Mouse (Mus musculus) limb, embryonic 13.5 days (tissue): ENCODE results near the gene Arhgef7. TPM values are rescaled to one million over a fixed set of nuclear protein-coding genes. Genes with fewer than 3 reads are reported as not detected.
A peak's percentile ranks its signal among the peaks of the same experiment; 100 is the strongest.

Experiments
- ATAC-seq: fragments of 200-750 bp; cut with Nextera tagmentation; 2 replicates; pipeline ENCODE4 v1.8.0; 2017; ENCODE audit warnings: low read depth, moderate number of reproducible peaks, moderate TSS enrichment; ENCODE audit not compliant: low FRiP score
- H3K27ac ChIP-seq: fragments of 300-500 bp; sonication (generic); 2 replicates; pipeline ENCODE4 v1.5.1; 2015; ENCODE audit warnings: inconsistent platforms, mild to moderate bottlenecking, moderate library complexity
- H3K27me3 ChIP-seq: fragments of 300-500 bp; sonication (generic); 2 replicates; pipeline ENCODE4 v1.6.1; 2015; ENCODE audit warnings: mild to moderate bottlenecking, inconsistent platforms
- H3K36me3 ChIP-seq: fragments of 300-500 bp; sonication (generic); 2 replicates; pipeline ENCODE4 v1.6.1; 2015; ENCODE audit warnings: inconsistent platforms, mild to moderate bottlenecking, moderate library complexity
- H3K4me1 ChIP-seq: fragments of 300-500 bp; sonication (generic); 2 replicates; pipeline ENCODE4 v1.6.1; 2015; ENCODE audit warnings: inconsistent platforms
- H3K4me2 ChIP-seq: fragments of 300-500 bp; sonication (generic); replicated peaks from 2 replicates; pipeline ENCODE4 v1.6.1; 2015; ENCODE audit warnings: inconsistent platforms, mild to moderate bottlenecking, moderate library complexity
- H3K4me3 ChIP-seq: fragments of 300-500 bp; sonication (generic); 2 replicates; pipeline ENCODE4 v1.5.1; 2015; ENCODE audit warnings: moderate library complexity, mild to moderate bottlenecking, inconsistent platforms
- H3K9ac ChIP-seq: fragments of 300-500 bp; sonication (generic); 2 replicates; pipeline ENCODE4 v1.6.1; 2015; ENCODE audit warnings: mild to moderate bottlenecking, inconsistent platforms
- H3K9me3 ChIP-seq: fragments of 300-500 bp; sonication (generic); 2 replicates; pipeline ENCODE4 v1.6.1; 2016; ENCODE audit warnings: inconsistent platforms
- WGBS: fragments of 180-500 bp; shearing (Covaris S2); methylation state at CpG from one replicate; pipeline ENCODE4 v1.1.7; 2015; 5-methylcytosine and 5-hydroxymethylcytosine counted together
- polyA plus RNA-seq: library from polyadenylated mRNA; unstranded; fragments of >200 nt; fragmentation: Nextera tagmentation; extraction: Ambion mirVana; gene quantifications from 2 replicates; pipeline ENCODE4 v1.2.1, GENCODE M21; 2015

Gene Arhgef7
- polyA plus RNA-seq, 1 experiment from 2014 or later, result 52.3 TPM

DNA sequence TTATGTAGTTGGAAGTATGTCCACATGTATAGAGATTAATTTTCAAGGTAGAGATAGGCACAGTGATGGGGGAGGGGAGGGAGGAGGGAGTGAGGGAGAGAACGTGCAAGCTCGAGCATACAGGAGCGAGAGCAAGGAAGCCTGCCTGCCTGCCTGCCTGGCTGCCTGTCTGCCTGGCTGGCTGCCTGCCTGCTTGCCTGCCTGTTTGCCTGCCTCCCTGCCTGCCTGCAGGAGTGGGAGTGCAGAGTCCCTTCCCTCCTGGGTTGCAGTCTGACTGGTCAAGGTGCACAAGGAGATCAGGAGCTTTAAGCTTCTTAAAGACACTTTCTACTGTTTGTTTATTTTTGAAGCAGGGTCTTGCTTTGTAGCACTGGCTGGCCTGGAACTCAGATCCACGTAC is 57.6 kb downstream of the Arhgef7 start:
- Histone ChIP-seq H3K27ac (no peak overlapping the region), H3K9me3 (no peaks in the 10 kb centered on the region), H3K4me3 (no peak overlapping the region), H3K4me1 (peaks cover 17% of the 10 kb centered on the region), H3K36me3 (peaks cover 59% of the 10 kb centered on the region), H3K27me3 (no peaks in the 10 kb centered on the region), H3K4me2 (no peak overlapping the region), H3K9ac (no peak overlapping the region)
- WGBS, result 71% methylated on average over 4 of the region's 4 CpGs
- ATAC-seq, result no peak

DNA sequence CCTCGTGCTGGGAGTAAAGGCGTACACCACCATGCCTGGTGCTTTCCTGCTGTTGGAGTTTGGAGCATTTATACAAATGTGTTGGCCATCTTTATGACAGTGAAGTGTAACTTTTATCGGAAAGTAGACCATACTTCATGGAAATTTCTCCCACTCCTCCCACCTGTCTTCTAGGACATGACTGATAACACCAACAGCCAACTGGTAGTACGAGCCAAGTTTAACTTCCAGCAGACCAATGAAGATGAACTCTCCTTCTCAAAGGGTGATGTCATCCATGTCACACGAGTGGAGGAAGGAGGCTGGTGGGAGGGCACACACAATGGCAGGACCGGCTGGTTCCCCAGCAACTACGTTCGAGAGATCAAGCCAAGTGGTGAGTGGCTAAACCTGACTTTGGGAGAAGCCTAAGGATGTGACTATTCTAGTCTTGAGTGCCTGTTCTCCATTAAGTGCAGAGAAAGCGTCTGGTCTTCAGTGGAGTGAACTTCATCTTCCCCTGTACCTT is 58.1 kb downstream of the Arhgef7 start:
- H3K9me3 ChIP-seq, result no peaks in the 10 kb centered on the region
- no peak overlapping the region for H3K4me2 ChIP-seq
- H3K27me3 ChIP-seq, result no peaks in the 10 kb centered on the region
- H3K36me3 ChIP-seq, result peaks cover 61% of the 10 kb centered on the region
- ATAC-seq, result no peak
- H3K9ac ChIP-seq, result no peak overlapping the region
- no peak overlapping the region for H3K27ac ChIP-seq
- 87% methylated on average over 9 of the region's 9 CpGs for WGBS
- H3K4me3 ChIP-seq, result no peak overlapping the region
- peaks cover 12% of the 10 kb centered on the region for H3K4me1 ChIP-seq

GRCm38 (mm10) chr8:11788252-11788651 is 60.7 kb downstream of the Arhgef7 start:
- Histone ChIP-seq H3K9ac (no peak overlapping the region), H3K27ac (no peak overlapping the region), H3K9me3 (no peaks in the 10 kb centered on the region), H3K4me2 (no peak overlapping the region), H3K4me3 (no peak overlapping the region), H3K4me1 (peaks cover 11% of the 10 kb centered on the region), H3K36me3 (peaks cover 64% of the 10 kb centered on the region), H3K27me3 (no peaks in the 10 kb centered on the region)
- ATAC-seq, result no peak
- WGBS, result 66% methylated on average over 7 of the region's 8 CpGs

- H3K9me3 ChIP-seq, result no peaks in the 10 kb centered on the region
- peaks cover 57% of the 10 kb centered on the region for H3K36me3 ChIP-seq
- no peaks in the 10 kb centered on the region for H3K27me3 ChIP-seq
- H3K4me2 ChIP-seq, result no peak overlapping the region
- WGBS, result 29% methylated on average over 5 of the region's 5 CpGs
- no peak overlapping the region for H3K4me3 ChIP-seq
- H3K9ac ChIP-seq, result no peak overlapping the region
- H3K27ac ChIP-seq, result no peak overlapping the region
- ATAC-seq, result peak; percentile 24; the same call in 1 of the 2 replicates
- H3K4me1 ChIP-seq, result peaks cover 11% of the 10 kb centered on the region
Measured at GRCm38 (mm10) chr8:11789168-11789567, 61.6 kb downstream of the Arhgef7 start.

DNA sequence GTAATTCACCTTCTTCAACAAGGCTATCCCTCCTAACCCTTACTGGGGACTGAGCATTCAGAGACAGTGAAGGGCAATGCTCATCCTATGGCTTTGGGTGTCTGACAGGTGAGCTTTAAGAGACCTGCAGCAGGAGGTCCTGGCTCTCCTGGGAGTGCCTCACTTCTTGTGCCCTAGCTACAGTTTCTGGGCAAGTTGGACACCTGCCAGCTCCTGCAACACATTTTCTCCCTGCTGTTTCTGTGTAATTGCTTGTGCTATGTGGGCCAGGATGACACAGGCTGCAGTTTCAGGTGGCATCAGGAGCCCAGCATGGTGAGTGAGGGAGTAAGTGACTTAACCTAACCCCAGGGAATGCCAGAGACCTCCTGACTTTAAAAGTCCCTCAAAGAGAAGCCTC is 67.4 kb downstream of the Arhgef7 start:
- Histone ChIP-seq H3K36me3 (peaks cover 71% of the 10 kb centered on the region), H3K9ac (no peak overlapping the region), H3K4me1 (no peaks in the 10 kb centered on the region), H3K4me2 (no peak overlapping the region), H3K9me3 (no peaks in the 10 kb centered on the region), H3K4me3 (no peak overlapping the region), H3K27me3 (no peaks in the 10 kb centered on the region), H3K27ac (no peak overlapping the region)
- no peak for ATAC-seq

GRCm38 (mm10) chr8:11797128-11797527 is 69.6 kb downstream of the Arhgef7 start:
- H3K4me1 ChIP-seq, result peaks cover 8% of the 10 kb centered on the region; the same call in 1 of the 2 replicates
- no peak overlapping the region for H3K4me2 ChIP-seq
- H3K9me3 ChIP-seq, result no peaks in the 10 kb centered on the region
- H3K27ac ChIP-seq, result no peak overlapping the region
- peaks cover 68% of the 10 kb centered on the region for H3K36me3 ChIP-seq
- H3K9ac ChIP-seq, result no peak overlapping the region
- no peak overlapping the region for H3K4me3 ChIP-seq
- ATAC-seq, result no peak
- no peaks in the 10 kb centered on the region for H3K27me3 ChIP-seq
- WGBS, result 82% methylated on average over 8 of the region's 8 CpGs

DNA sequence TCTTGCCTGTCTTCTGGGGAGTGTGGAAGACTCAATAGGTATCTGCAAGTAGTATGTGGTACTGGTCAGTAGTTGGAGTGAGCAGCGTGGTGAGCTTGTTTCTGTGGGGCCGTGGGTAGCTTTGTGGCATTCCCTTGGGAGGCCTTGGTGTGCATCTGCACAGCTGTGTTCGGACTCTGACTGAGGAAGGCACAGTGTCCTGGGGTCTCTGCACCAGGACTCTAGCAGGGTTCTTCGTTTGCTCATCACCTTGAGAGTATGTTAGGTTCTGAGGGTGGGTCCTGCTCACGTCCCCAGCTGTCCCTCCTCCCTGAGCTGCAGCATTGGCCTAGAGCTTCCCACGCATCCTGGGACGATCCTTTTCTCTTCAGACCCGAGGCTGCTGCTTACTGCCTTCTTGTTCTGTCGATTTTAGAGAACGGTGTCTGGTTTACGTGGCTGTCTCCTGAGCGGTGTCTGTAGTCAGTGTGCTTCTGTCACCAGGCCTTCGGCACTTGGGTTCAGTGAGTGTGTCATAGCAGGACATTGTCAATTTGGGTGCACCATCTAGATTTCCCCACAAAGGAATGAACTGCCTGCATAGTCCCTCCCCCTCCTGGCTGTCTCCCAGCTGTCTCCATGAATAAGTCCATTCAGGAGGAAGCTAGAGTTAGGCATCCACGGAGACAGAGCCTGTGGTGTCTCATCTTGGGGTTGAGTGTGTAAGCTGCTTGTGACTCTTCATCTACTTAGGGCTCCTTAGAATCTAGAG is 70.4 kb downstream of the Arhgef7 start:
- peaks cover 67% of the 10 kb centered on the region for H3K36me3 ChIP-seq
- no peaks in the 10 kb centered on the region for H3K27me3 ChIP-seq
- no peak overlapping the region for H3K4me2 ChIP-seq
- WGBS, result 91% methylated on average over 14 of the region's 14 CpGs
- ATAC-seq, result no peak
- H3K4me3 ChIP-seq, result no peak overlapping the region
- H3K27ac ChIP-seq, result no peak overlapping the region
- peaks cover 8% of the 10 kb centered on the region; the same call in 1 of the 2 replicates for H3K4me1 ChIP-seq
- H3K9me3 ChIP-seq, result no peaks in the 10 kb centered on the region
- no peak overlapping the region for H3K9ac ChIP-seq

DNA sequence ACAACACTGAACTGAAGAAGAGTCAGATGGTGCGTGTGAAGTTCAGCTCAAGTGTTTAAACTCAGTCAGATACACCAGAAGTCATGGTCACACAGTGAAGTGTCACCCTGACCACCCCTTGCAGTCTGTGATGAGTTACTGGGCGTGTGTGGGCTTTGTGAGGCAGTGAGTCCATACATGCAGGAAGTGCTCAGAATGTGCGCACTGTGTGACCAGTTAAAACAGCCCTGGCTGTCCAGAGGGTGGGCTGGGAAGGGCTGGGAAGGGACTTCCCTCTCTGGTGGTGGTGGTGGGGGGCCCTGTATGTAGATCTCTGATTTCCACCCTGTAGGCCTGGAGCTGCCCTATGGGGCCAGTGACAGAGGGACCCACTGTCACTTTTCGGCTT is 71.0 kb downstream of the Arhgef7 start:
- ATAC-seq, result no peak
- 90% methylated on average over 4 of the region's 4 CpGs for WGBS
- Histone ChIP-seq H3K27ac (no peak overlapping the region), H3K9me3 (no peaks in the 10 kb centered on the region), H3K27me3 (no peaks in the 10 kb centered on the region), H3K9ac (no peak overlapping the region), H3K36me3 (peaks cover 67% of the 10 kb centered on the region), H3K4me1 (peaks cover 8% of the 10 kb centered on the region; the same call in 1 of the 2 replicates), H3K4me3 (no peak overlapping the region), H3K4me2 (no peak overlapping the region)

- Histone ChIP-seq H3K4me1 (peaks cover 8% of the 10 kb centered on the region; the same call in 1 of the 2 replicates), H3K36me3 (peaks cover 71% of the 10 kb centered on the region), H3K9me3 (no peaks in the 10 kb centered on the region), H3K4me2 (no peak overlapping the region), H3K27ac (no peak overlapping the region), H3K9ac (no peak overlapping the region), H3K4me3 (no peak overlapping the region), H3K27me3 (no peaks in the 10 kb centered on the region)
- WGBS, result 89% methylated on average over 3 of the region's 3 CpGs
- no peak for ATAC-seq
Measured at GRCm38 (mm10) chr8:11799098-11799497, 71.6 kb downstream of the Arhgef7 start.

GRCm38 (mm10) chr8:11800481-11800880 is 73.0 kb downstream of the Arhgef7 start:
- H3K36me3 ChIP-seq, result peaks cover 79% of the 10 kb centered on the region
- no peak overlapping the region for H3K4me2 ChIP-seq
- H3K4me1 ChIP-seq, result peaks cover 8% of the 10 kb centered on the region; the same call in 1 of the 2 replicates
- no peaks in the 10 kb centered on the region for H3K9me3 ChIP-seq
- WGBS, result 92% methylated on average over 7 of the region's 7 CpGs
- H3K4me3 ChIP-seq, result no peak overlapping the region
- no peak overlapping the region for H3K9ac ChIP-seq
- no peaks in the 10 kb centered on the region for H3K27me3 ChIP-seq
- peak overlapping the region; percentile 15; the same call in 1 of the 2 replicates for H3K27ac ChIP-seq
- ATAC-seq, result no peak

- H3K9me3 ChIP-seq, result no peaks in the 10 kb centered on the region
- H3K27me3 ChIP-seq, result no peaks in the 10 kb centered on the region
- ATAC-seq, result no peak
- WGBS, result 60% methylated on average over 8 of the region's 8 CpGs
- no peak overlapping the region for H3K27ac ChIP-seq
- no peak overlapping the region for H3K4me2 ChIP-seq
- no peak overlapping the region for H3K4me3 ChIP-seq
- peaks cover 8% of the 10 kb centered on the region; the same call in 1 of the 2 replicates for H3K4me1 ChIP-seq
- no peak overlapping the region for H3K9ac ChIP-seq
- peaks cover 82% of the 10 kb centered on the region for H3K36me3 ChIP-seq
Measured at GRCm38 (mm10) chr8:11801571-11801970, 74.0 kb downstream of the Arhgef7 start.

DNA sequence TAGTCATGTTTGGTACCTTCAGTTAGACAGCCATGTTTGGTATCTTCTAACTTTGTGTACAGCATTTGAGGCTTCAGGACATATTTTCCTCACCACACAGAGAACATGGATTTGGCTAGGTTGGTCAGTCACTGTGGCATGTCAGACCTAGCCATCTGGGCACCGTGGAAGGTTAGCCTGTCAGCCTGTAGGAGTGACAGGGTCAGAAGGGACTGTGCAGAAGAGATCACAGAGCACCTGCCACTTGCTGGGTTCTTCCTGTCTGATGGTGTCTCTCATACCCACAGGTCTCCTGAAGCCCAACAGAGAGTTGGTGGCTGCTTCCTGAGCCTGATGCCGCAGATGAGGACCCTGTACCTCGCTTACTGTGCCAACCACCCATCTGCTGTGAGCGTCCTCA is 77.4 kb downstream of the Arhgef7 start:
- no peak for ATAC-seq
- no peaks in the 10 kb centered on the region for H3K27me3 ChIP-seq
- no peak overlapping the region for H3K4me2 ChIP-seq
- H3K27ac ChIP-seq, result no peak overlapping the region
- H3K36me3 ChIP-seq, result peaks cover 91% of the 10 kb centered on the region
- peaks cover 8% of the 10 kb centered on the region; the same call in 1 of the 2 replicates for H3K4me1 ChIP-seq
- H3K9ac ChIP-seq, result no peak overlapping the region
- 93% methylated on average over 4 of the region's 4 CpGs for WGBS
- no peak overlapping the region for H3K4me3 ChIP-seq
- no peaks in the 10 kb centered on the region for H3K9me3 ChIP-seq

GRCm38 (mm10) chr8:11806252-11806651 is 78.7 kb downstream of the Arhgef7 start:
- peaks cover 6% of the 10 kb centered on the region; the same call in 1 of the 2 replicates for H3K4me1 ChIP-seq
- peaks cover 95% of the 10 kb centered on the region for H3K36me3 ChIP-seq
- no peak overlapping the region for H3K4me2 ChIP-seq
- H3K4me3 ChIP-seq, result no peak overlapping the region
- no peaks in the 10 kb centered on the region for H3K27me3 ChIP-seq
- no peak overlapping the region for H3K27ac ChIP-seq
- ATAC-seq, result no peak
- WGBS, result 83% methylated on average over 6 of the region's 6 CpGs
- no peak overlapping the region for H3K9ac ChIP-seq
- H3K9me3 ChIP-seq, result no peaks in the 10 kb centered on the region
